Mouse (Mus musculus) cortical plate, adult 2 months (tissue): ENCODE measurements around the gene Zfp787.

Experiments used
- CTCF ChIP-seq: fragments of 200-500 bp; IDR thresholded peaks from 2 replicates; pipeline ENCODE4 v1.5.1; 2011; ENCODE audit warnings: mild to moderate bottlenecking, control low read depth, low read length; ENCODE audit not compliant: insufficient read depth; ENCODE audit errors: extremely low read depth
- POLR2A ChIP-seq: fragments of 200-500 bp; IDR thresholded peaks from 2 replicates; pipeline ENCODE4 v1.6.1; 2011; ENCODE audit warnings: mild to moderate bottlenecking, low read length, control low read depth; ENCODE audit not compliant: insufficient read depth; ENCODE audit errors: extremely low read depth

DNA sequence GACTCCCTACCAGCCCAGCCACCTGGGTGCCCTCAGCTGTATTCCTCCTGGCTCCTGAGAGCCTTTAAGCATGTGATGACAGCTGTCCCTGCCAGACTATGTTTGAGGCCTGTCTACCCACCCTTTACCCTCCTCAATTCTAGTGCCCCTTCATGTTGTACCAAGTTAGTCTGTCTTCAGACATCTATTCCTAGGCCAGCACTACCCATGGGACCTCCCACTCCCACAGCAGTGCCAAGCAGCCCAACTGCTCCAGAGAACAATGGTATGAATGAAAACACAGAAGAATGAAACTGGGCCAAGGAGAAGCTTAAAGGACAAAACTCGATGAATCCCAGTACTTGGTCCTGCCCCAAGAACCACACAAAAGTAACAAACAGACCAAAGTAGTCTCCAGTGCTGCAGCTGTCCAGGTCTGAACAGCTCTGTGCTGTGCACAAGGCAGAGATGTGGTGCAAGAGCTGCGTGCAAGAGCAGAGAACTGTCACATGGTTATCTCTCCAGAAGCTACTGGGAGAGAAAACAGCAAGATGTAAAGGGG is 11.7 kb downstream of the Zfp787 start:
- TF ChIP-seq CTCF: no peak
- no peak for TF ChIP-seq POLR2A
